Mouse (Mus musculus) liver, adult (tissue): Measurements from ENCODE around the gene Rhob.

Source experiments
- GATA4 ChIP-seq: IDR thresholded peaks from 2 replicates; pipeline ENCODE4 v1.6.1; 2014; ENCODE audit warnings: mild to moderate bottlenecking, low read length; ENCODE audit not compliant: insufficient replicate concordance

Gene Rhob

GRCm38 (mm10) chr12:8469742-8470494 lies 29.9 kb downstream of the Rhob start:
- no peak for TF ChIP-seq GATA4

- no peak for TF ChIP-seq GATA4
Observed at GRCm38 (mm10) chr12:8468221-8468865, 31.5 kb downstream of the Rhob start.

DNA sequence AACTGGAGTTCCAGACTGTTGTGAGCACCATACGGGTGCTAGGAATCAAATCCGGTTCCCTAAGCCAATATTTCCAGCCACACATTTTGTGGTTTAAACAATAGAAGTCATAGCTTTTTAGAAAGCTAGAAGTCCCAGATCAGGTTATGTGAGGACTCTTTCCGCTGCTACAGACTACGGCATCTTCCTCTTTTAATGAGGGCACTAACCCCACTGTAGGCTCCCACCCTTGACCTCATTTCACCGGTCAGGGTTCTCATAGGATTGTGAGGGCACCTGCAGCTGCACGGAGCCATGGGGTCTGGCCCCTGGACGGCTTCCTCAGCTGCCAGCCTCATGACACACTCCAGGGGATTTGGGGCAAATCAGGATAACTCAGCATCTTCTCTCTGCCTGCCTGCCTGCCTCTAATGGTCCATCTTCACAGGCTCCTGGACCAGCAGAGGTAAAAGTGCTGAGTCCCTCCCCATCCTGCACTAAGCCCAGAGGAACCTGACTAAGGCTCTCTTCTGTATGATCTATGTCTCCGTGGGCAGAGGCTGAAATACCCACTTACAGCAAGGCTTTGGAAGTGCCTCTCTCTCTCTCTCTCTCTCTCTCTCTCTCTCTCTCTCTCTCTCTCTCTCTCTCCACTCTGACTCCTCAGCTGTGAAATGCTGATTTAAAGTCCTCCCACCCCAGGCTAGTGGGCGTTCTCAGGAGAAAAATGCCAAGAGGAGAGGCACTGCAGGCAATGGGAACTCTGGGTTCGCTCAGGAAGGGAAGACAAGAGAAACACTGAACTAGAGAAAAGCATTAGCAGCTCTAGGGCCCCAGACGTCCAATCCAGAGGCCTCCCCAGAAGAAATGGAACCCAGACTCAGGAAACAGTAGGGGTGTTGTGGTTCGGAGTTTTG lies 32.5 kb downstream of the Rhob start:
- no peak for TF ChIP-seq GATA4

- no peak for TF ChIP-seq GATA4
Observed at GRCm38 (mm10) chr12:8465680-8466079, 34.1 kb downstream of the Rhob start.

DNA sequence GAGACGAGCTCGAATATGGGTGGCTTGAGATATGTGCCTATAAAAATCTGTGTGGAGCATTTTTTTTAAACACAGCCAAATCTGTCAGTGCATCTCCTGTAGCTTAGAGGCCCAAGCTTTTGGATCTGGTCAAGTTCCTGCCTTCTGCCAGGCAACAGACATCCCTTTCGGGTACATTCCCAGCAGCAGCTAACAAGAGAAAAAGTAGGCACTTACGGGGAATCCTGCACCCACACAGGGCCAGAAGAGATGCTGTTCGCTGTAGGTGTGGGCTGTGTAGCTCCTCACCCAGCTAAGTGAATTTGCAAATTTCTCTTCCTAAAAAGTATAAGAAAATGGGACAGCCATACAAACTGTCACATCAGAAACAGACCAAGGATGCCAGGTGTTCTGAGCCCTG lies 34.8 kb downstream of the Rhob start:
- no peak for TF ChIP-seq GATA4

GRCm38 (mm10) chr12:8463599-8464160 lies 36.1 kb downstream of the Rhob start:
- TF ChIP-seq GATA4: no peak

- no peak for TF ChIP-seq GATA4
Observed at GRCm38 (mm10) chr12:8462533-8462932, 37.3 kb downstream of the Rhob start.

- no peak for TF ChIP-seq GATA4
Observed at GRCm38 (mm10) chr12:8458400-8458799, 41.4 kb downstream of the Rhob start.

- TF ChIP-seq GATA4: no peak
Observed at GRCm38 (mm10) chr12:8457052-8457451, 42.8 kb downstream of the Rhob start.

GRCm38 (mm10) chr12:8455046-8455445 lies 44.8 kb downstream of the Rhob start:
- TF ChIP-seq GATA4: no peak

GRCm38 (mm10) chr12:8454487-8454886 lies 45.3 kb downstream of the Rhob start:
- TF ChIP-seq GATA4: no peak

GRCm38 (mm10) chr12:8452766-8453621 lies 46.8 kb downstream of the Rhob start:
- no peak for TF ChIP-seq GATA4

DNA sequence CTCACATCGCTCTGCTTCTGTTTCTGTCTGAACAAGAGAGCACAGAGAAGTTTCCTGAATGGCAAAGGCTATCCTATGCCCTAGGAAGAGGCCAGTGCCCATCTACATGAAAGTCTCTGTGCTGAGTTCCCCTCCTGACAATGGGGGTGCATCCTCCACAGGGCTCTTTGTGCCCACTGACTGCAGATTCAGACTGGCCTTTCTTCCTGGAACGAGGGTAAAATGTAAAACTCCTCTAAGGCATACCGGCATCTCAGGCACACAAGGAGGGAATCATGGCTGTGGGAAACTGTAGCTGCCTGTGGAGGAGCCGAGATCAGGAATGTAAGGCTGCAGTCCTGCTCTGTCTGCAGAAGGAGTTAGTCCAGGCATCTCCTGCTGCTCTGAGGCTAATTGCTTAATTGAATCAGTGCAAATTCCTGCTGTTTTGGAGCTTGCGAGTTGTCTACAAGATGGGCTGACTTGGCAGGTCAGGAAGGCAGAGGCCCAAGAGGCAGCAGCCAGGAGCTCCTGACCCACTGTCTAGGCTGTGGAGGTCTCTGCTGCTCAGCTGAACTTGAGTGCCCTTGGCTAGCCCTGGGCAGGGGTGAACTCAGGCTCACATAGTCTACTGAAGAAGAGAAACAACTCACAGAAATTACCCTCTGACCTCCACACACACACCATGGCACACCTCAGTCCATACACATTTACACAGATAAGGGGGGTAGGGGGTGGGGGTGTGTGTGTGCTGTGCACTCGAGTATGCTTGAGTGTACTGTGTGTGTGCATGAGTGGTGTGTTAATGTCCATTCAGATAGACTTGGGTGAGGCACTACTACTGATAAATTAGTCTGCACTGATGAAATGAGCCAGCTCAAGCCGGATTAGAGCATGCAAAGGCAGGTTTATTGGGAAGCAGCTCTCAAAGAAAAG lies 48.0 kb downstream of the Rhob start:
- no peak for TF ChIP-seq GATA4

- TF ChIP-seq GATA4: no peak
Observed at GRCm38 (mm10) chr12:8450639-8451038, 49.2 kb downstream of the Rhob start.

DNA sequence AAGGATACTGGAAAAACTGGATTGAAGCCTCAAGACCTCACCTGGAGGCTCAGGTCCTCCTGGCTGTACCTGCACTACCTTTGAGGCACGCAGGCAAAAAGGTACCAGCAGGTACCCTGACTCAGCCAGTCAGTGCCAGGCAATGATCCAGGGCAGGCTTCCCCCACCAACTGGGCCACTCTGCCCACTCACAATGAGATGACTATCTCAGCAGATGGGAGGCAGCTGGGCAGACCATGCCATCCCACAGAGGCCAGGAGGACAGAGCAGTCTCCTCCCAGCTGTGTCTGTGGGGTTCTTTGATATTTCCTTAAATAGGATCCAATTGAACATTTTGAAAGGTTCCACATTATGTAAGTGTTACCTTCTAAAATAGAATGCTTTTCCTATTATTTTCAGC lies 49.8 kb downstream of the Rhob start:
- TF ChIP-seq GATA4: no peak
